Mouse (Mus musculus): ENCODE measurements at regions not wholly inside any gene's neighbourhood (a gene's known extent, or its start where the extent isn't known, plus 50 kb on each side); places are given as distances from the start of the nearest gene placed in this dataset.
A peak's percentile ranks its signal among the peaks of the same experiment; 100 is the strongest.

- Histone ChIP-seq H3K9me3 (ENCODE audit: control insufficient read depth, low read length) (no peaks in the 10 kb centered on the region), H3K9ac (replicated peaks; ENCODE audit: low read depth, low read length) (no peak overlapping the region), H3K27me3 (replicated peaks; ENCODE audit: control insufficient read depth, insufficient read depth, low read length) (no peaks in the 10 kb centered on the region), H3K4me1 (replicated peaks; ENCODE audit: control insufficient read depth, insufficient read depth, low read length) (peaks cover 17% of the 10 kb centered on the region), H3K36me3 (ENCODE audit: control insufficient read depth, insufficient read depth) (no peaks in the 10 kb centered on the region), H3K4me2 (ENCODE audit: low read length) (no peak overlapping the region), H3K4me3 (replicated peaks; ENCODE audit: low read length) (no peak overlapping the region), H3K27ac (ENCODE audit: low read length) (no peak overlapping the region)
- WGBS: 40% methylated on average over 4 of the region's 4 CpGs
- peak; percentile 62 for ATAC-seq
Observed at GRCm38 (mm10) chr6:100132916-100133600, 154.2 kb downstream of the Rybp start.

- Histone ChIP-seq H3K27ac (ENCODE audit: low read length) (peak overlapping the region; percentile 55), H3K4me2 (ENCODE audit: low read length) (no peak overlapping the region), H3K9ac (replicated peaks; ENCODE audit: low read depth, low read length) (no peak overlapping the region), H3K4me1 (replicated peaks; ENCODE audit: control insufficient read depth, insufficient read depth, low read length) (peaks cover 18% of the 10 kb centered on the region), H3K36me3 (ENCODE audit: control insufficient read depth, insufficient read depth) (no peaks in the 10 kb centered on the region), H3K9me3 (ENCODE audit: control insufficient read depth, low read length) (no peaks in the 10 kb centered on the region), H3K4me3 (replicated peaks; ENCODE audit: low read length) (no peak overlapping the region), H3K27me3 (replicated peaks; ENCODE audit: control insufficient read depth, insufficient read depth, low read length) (no peaks in the 10 kb centered on the region)
- ATAC-seq: peak; percentile 84
- 23% methylated on average over 15 of the region's 15 CpGs for WGBS
Observed at GRCm38 (mm10) chr6:100127221-100128143, 159.8 kb downstream of the Rybp start.

GRCm38 (mm10) chr6:100126736-100127135 is 160.5 kb downstream of the Rybp start:
- Histone ChIP-seq H3K9me3 (ENCODE audit: control insufficient read depth, low read length) (no peaks in the 10 kb centered on the region), H3K27me3 (replicated peaks; ENCODE audit: control insufficient read depth, insufficient read depth, low read length) (no peaks in the 10 kb centered on the region), H3K4me3 (replicated peaks; ENCODE audit: low read length) (no peak overlapping the region), H3K4me1 (replicated peaks; ENCODE audit: control insufficient read depth, insufficient read depth, low read length) (peaks cover 18% of the 10 kb centered on the region), H3K27ac (ENCODE audit: low read length) (no peak overlapping the region), H3K9ac (replicated peaks; ENCODE audit: low read depth, low read length) (no peak overlapping the region), H3K36me3 (ENCODE audit: control insufficient read depth, insufficient read depth) (no peaks in the 10 kb centered on the region), H3K4me2 (ENCODE audit: low read length) (no peak overlapping the region)
- 52% methylated on average over 8 of the region's 8 CpGs for WGBS
- ATAC-seq: no peak

GRCm38 (mm10) chr6:100126326-100126725 is 161.0 kb downstream of the Rybp start:
- no peak overlapping the region for H3K4me3 ChIP-seq (replicated peaks; ENCODE audit: low read length)
- ATAC-seq: no peak

GRCm38 (mm10) chr6:100121240-100121639 is 166.0 kb downstream of the Rybp start:
- Histone ChIP-seq H3K9ac (replicated peaks; ENCODE audit: low read depth, low read length) (no peak overlapping the region), H3K36me3 (ENCODE audit: control insufficient read depth, insufficient read depth) (no peaks in the 10 kb centered on the region), H3K9me3 (ENCODE audit: control insufficient read depth, low read length) (no peaks in the 10 kb centered on the region), H3K27me3 (replicated peaks; ENCODE audit: control insufficient read depth, insufficient read depth, low read length) (no peaks in the 10 kb centered on the region), H3K4me2 (ENCODE audit: low read length) (no peak overlapping the region), H3K4me3 (replicated peaks; ENCODE audit: low read length) (no peak overlapping the region), H3K27ac (ENCODE audit: low read length) (no peak overlapping the region), H3K4me1 (replicated peaks; ENCODE audit: control insufficient read depth, insufficient read depth, low read length) (peaks cover 10% of the 10 kb centered on the region)
- 65% methylated on average over 6 of the region's 6 CpGs for WGBS
- ATAC-seq: no peak

More at GRCm38 (mm10) chr6:100126326-100126725, 161.0 kb downstream of the Rybp start:
- 91% methylated on average over 3 of the region's 3 CpGs for WGBS
- Histone ChIP-seq H3K36me3 (ENCODE audit: control insufficient read depth, insufficient read depth) (no peaks in the 10 kb centered on the region), H3K9me3 (ENCODE audit: control insufficient read depth, low read length) (no peaks in the 10 kb centered on the region), H3K4me1 (replicated peaks; ENCODE audit: control insufficient read depth, insufficient read depth, low read length) (peaks cover 18% of the 10 kb centered on the region), H3K27ac (ENCODE audit: low read length) (no peak overlapping the region), H3K27me3 (replicated peaks; ENCODE audit: control insufficient read depth, insufficient read depth, low read length) (no peaks in the 10 kb centered on the region), H3K9ac (replicated peaks; ENCODE audit: low read depth, low read length) (no peak overlapping the region), H3K4me2 (ENCODE audit: low read length) (no peak overlapping the region)

GRCm38 (mm10) chr6:100120017-100120944 is 167.0 kb downstream of the Rybp start:
- Histone ChIP-seq H3K36me3 (ENCODE audit: control insufficient read depth, insufficient read depth) (no peaks in the 10 kb centered on the region), H3K4me3 (replicated peaks; ENCODE audit: low read length) (no peak overlapping the region), H3K27me3 (replicated peaks; ENCODE audit: control insufficient read depth, insufficient read depth, low read length) (no peaks in the 10 kb centered on the region), H3K4me1 (replicated peaks; ENCODE audit: control insufficient read depth, insufficient read depth, low read length) (peaks cover 10% of the 10 kb centered on the region), H3K9me3 (ENCODE audit: control insufficient read depth, low read length) (no peaks in the 10 kb centered on the region), H3K9ac (replicated peaks; ENCODE audit: low read depth, low read length) (no peak overlapping the region), H3K4me2 (ENCODE audit: low read length) (no peak overlapping the region), H3K27ac (ENCODE audit: low read length) (no peak overlapping the region)
- peak; percentile 36; the same call in 1 of the 2 replicates for ATAC-seq
- WGBS: 51% methylated on average over 16 of the region's 16 CpGs

GRCm38 (mm10) chr6:100117084-100117483 is 170.2 kb downstream of the Rybp start:
- no peak for ATAC-seq
- no peaks in the 10 kb centered on the region for H3K36me3 ChIP-seq (ENCODE audit: control insufficient read depth, insufficient read depth)
- H3K27me3 ChIP-seq (replicated peaks; ENCODE audit: control insufficient read depth, insufficient read depth, low read length): no peaks in the 10 kb centered on the region
- peaks cover 10% of the 10 kb centered on the region for H3K4me1 ChIP-seq (replicated peaks; ENCODE audit: control insufficient read depth, insufficient read depth, low read length)
- H3K27ac ChIP-seq (ENCODE audit: low read length): no peak overlapping the region
- H3K4me3 ChIP-seq (replicated peaks; ENCODE audit: low read length): no peak overlapping the region
- no peak overlapping the region for H3K4me2 ChIP-seq (ENCODE audit: low read length)
- WGBS: 93% methylated on average over 3 of the region's 3 CpGs
- H3K9ac ChIP-seq (replicated peaks; ENCODE audit: low read depth, low read length): no peak overlapping the region
- H3K9me3 ChIP-seq (ENCODE audit: control insufficient read depth, low read length): no peaks in the 10 kb centered on the region

- WGBS: 63% methylated on average over 4 of the region's 4 CpGs
Observed at GRCm38 (mm10) chr6:100113393-100114137, 173.7 kb downstream of the Rybp start.

More at GRCm38 (mm10) chr6:100113393-100114137, 173.7 kb downstream of the Rybp start:
- Histone ChIP-seq H3K27me3 (replicated peaks; ENCODE audit: control insufficient read depth, insufficient read depth, low read length) (no peaks in the 10 kb centered on the region), H3K36me3 (ENCODE audit: control insufficient read depth, insufficient read depth) (no peaks in the 10 kb centered on the region), H3K4me1 (replicated peaks; ENCODE audit: control insufficient read depth, insufficient read depth, low read length) (peaks cover 5% of the 10 kb centered on the region; the same call in 1 of the 2 replicates), H3K4me2 (ENCODE audit: low read length) (no peak overlapping the region), H3K27ac (ENCODE audit: low read length) (no peak overlapping the region), H3K9ac (replicated peaks; ENCODE audit: low read depth, low read length) (no peak overlapping the region), H3K9me3 (ENCODE audit: control insufficient read depth, low read length) (no peaks in the 10 kb centered on the region), H3K4me3 (replicated peaks; ENCODE audit: low read length) (no peak overlapping the region)
- ATAC-seq: no peak
